Comparison of ENCODE assay signal across 9 mouse cellular contexts in the genomic region with DNA sequence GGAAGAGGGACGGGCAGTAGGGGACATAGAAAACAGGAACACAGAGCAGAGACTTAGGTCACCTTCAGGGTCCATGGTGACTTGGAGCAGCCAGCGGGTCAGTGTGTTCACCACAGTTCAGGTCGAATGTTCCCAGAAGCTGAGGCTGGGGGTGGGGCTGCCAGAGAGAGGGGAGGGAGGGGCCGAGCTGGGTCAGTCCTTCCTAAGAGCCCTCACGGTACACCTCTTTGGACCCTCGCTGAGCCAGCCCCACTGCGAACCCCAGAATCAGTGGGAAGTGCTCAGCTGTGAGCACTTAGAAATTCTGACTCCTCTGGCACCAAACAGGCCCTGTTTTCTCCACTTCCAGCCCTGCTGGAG. TPM values are rescaled to one million over a fixed set of nuclear protein-coding genes. Genes with fewer than 3 reads are reported as not detected.
DNase-seq lines count a peak whose midpoint lies in the region; ATAC-seq and TF ChIP-seq lines count a peak whose summit lies in the region.
"Had no signal": no experiment of that assay in that cellular context is flagged by ENCODE, and none has a peak within 500 bp of the region (broad histone marks: within the 10 kb centered on the region; RNA-seq: fewer than 3 reads in every experiment).

Gene Qprt, minus strand, starts transcription at position 316 of the 360 bp plus-strand sequence.

- peak within 1 kb of the TSS; percentile 45 for H3K4me3 ChIP-seq in gastrocnemius, adult 2 months
- H3K4me3 ChIP-seq in intestine, embryonic 14.5 days (ENCODE audit: low read depth, low read length): peak within 1 kb of the TSS; percentile 15; the same call in 1 of the 2 replicates
- H3K4me3 ChIP-seq in limb, embryonic 15.5 days: peak within 1 kb of the TSS; percentile 15

- 0 out of 2 replicates have a peak, but pooled peaks cover 4% of the 10 kb centered on the region for H3K4me1 ChIP-seq in intestine, embryonic 14.5 days (replicated peaks; ENCODE audit: control insufficient read depth, insufficient read depth, low read length)
- H3K4me1 ChIP-seq in limb, embryonic 15.5 days: peaks cover 25% of the 10 kb centered on the region

- H3K27me3 ChIP-seq in intestine, embryonic 14.5 days (replicated peaks; ENCODE audit: control insufficient read depth, insufficient read depth, low read length): 0 out of 2 replicates have a peak, but pooled peaks cover 10% of the 10 kb centered on the region
- peaks cover 35% of the 10 kb centered on the region for H3K27me3 ChIP-seq in limb, embryonic 15.5 days

- peaks cover 8% of the 10 kb centered on the region; the same call in 1 of the 2 replicates for H3K9me3 ChIP-seq in intestine, embryonic 14.5 days (ENCODE audit: control insufficient read depth, low read length)
- no peaks in the 10 kb centered on the region for H3K9me3 ChIP-seq in limb, embryonic 15.5 days

- no peaks in the 10 kb centered on the region for H3K36me3 ChIP-seq in intestine, embryonic 14.5 days (ENCODE audit: control insufficient read depth, insufficient read depth, low read length)
- H3K36me3 ChIP-seq in limb, embryonic 15.5 days: no peaks in the 10 kb centered on the region

- no peak within 1 kb of the TSS for H3K9ac ChIP-seq in intestine, embryonic 14.5 days (ENCODE audit: low read length)
- no peak within 1 kb of the TSS for H3K9ac ChIP-seq in limb, embryonic 15.5 days

- H3K27ac ChIP-seq in gastrocnemius, adult 2 months: peak within 1 kb of the TSS; percentile 40; the same call in 1 of the 2 replicates
- no peak within 1 kb of the TSS for H3K27ac ChIP-seq in intestine, embryonic 14.5 days (ENCODE audit: low read depth)
- no peak within 1 kb of the TSS for H3K27ac ChIP-seq in limb, embryonic 15.5 days

- no peak for ATAC-seq in intestine, embryonic 14.5 days (replicated peaks; ENCODE audit: low FRiP score, low TSS enrichment, low read depth)
- no peak for ATAC-seq in limb, embryonic 15.5 days (ENCODE audit: insufficient number of reproducible peaks, low FRiP score, low TSS enrichment, low read depth)

- intact Hi-C loops in gastrocnemius, adult 2 months (cut with DNase I): loop anchor here (5.0 kb wide), 1 partner anchor 60 kb away; no protein-coding TSS in a partner anchor
- intact Hi-C loops in gastrocnemius, postnatal 36 days (cut with DNase I): no loop called here

- no peak for TF ChIP-seq CTCF in gastrocnemius, adult 2 months (IDR thresholded peaks at IDR 0.05)

- 13% methylated on average over 7 of the region's 7 CpGs for WGBS in intestine, embryonic 14.5 days
- 14% methylated on average over 7 of the region's 7 CpGs for WGBS in limb, embryonic 15.5 days

- peak within 1 kb of the TSS; percentile 27; the same call in 1 of the 2 replicates for H3K4me2 ChIP-seq in intestine, embryonic 14.5 days (ENCODE audit: low read length)
- H3K4me2 ChIP-seq in limb, embryonic 15.5 days: 0 out of 2 replicates have a peak within 1 kb of the TSS, but pooled peaks have one; percentile 17

- DNase-seq in gastrocnemius, adult 2 months: no peak
- no peak for DNase-seq in gastrocnemius, postnatal 36 days
- peak; percentile 52 for DNase-seq in ES-CJ7 (ENCODE audit: low read depth, low spot score)
- no peak for DNase-seq in intestine, embryonic 14.5 days (ENCODE audit: low spot score)
- no peak for DNase-seq in natural killer cell, adult 2 months (ENCODE audit: low spot score in 2 of 2)
- DNase-seq in spleen, postnatal 10 days (ENCODE audit: low spot score in 2 of 2): no peak
- DNase-seq in adrenal gland, postnatal 36 days: no peak
- DNase-seq: right cerebral cortex, adult 18-20 months had no signal

RNA-seq across cellular contexts. Expression of gene Qprt, which starts in this region (rescaled TPM):
- under 1 TPM; 0.31 to 0.53 TPM for total RNA-seq in gastrocnemius, adult 2 months (2021)
- total RNA-seq in gastrocnemius, postnatal 36 days (2021): under 1 TPM; 0.15 to 0.76 TPM
- 2.9 TPM in 2 replicates for polyA plus RNA-seq in intestine, embryonic 14.5 days (2014; fragmentation: Nextera tagmentation; extraction: Ambion mirVana)
- 4.1 and 6.3 TPM in 2 replicates for polyA plus RNA-seq in limb, embryonic 15.5 days (2015; fragmentation: Nextera tagmentation; extraction: Ambion mirVana)
- under 1 TPM; 0.26 to 0.40 TPM for total RNA-seq in adrenal gland, postnatal 36 days (2021)
